Mouse (Mus musculus): Measurements from ENCODE around the gene Fgd2. TPM values are rescaled to one million over a fixed set of nuclear protein-coding genes. Genes with fewer than 3 reads are reported as not detected.

Gene Fgd2
- polyA plus RNA-seq, 1 experiment from 2014 or later: 12.3 TPM

DNA sequence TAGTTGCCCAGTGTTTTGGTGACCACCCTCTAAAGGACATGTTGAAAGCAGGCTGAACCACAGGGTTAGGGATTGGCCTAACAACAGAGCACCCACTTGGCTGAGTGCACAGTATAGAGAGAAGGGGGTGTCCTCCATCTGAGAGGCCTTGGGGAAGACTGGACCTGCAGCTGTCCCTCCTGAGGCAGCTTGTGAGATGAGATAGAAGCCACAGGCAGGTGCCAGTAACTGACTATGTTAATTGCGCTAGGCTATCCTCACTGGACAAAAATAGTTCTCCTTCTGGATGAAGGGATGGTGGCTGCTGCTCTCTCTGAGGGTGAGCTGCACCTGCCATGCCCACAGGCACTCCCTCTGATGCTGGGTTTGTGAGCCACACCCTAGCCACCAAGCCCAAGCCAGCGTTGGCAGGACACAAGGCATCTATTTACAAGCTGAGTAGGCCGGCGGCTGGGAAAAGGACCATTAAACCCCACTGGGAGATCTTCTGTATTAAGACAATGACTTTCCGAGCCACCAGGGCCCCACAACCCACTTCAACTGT is 49.2 kb downstream of the Fgd2 start:
- Histone ChIP-seq H3K36me3 (replicated peaks) (no peaks in the 10 kb centered on the region), H3K27ac (replicated peaks) (no peak overlapping the region), H3K4me3 (no peak overlapping the region), H3K4me1 (peaks cover 16% of the 10 kb centered on the region), H3K9me3 (no peaks in the 10 kb centered on the region), H3K27me3 (replicated peaks; ENCODE audit: low read depth, poor library complexity, severe bottlenecking) (peaks cover 15% of the 10 kb centered on the region)
- WGBS: 80% methylated on average over 5 of the region's 5 CpGs
- DNase-seq (ENCODE audit: low spot score): no peak

- Histone ChIP-seq H3K36me3 (replicated peaks) (no peaks in the 10 kb centered on the region), H3K27ac (replicated peaks) (no peak overlapping the region), H3K27me3 (replicated peaks; ENCODE audit: low read depth, poor library complexity, severe bottlenecking) (peaks cover 24% of the 10 kb centered on the region), H3K4me3 (no peak overlapping the region), H3K4me1 (peaks cover 26% of the 10 kb centered on the region), H3K9me3 (no peaks in the 10 kb centered on the region)
- WGBS: 35% methylated on average over 8 of the region's 8 CpGs
- DNase-seq (ENCODE audit: low spot score): no peak
Measured at GRCm38 (mm10) chr17:29411821-29412425, 51.2 kb downstream of the Fgd2 start.

DNA sequence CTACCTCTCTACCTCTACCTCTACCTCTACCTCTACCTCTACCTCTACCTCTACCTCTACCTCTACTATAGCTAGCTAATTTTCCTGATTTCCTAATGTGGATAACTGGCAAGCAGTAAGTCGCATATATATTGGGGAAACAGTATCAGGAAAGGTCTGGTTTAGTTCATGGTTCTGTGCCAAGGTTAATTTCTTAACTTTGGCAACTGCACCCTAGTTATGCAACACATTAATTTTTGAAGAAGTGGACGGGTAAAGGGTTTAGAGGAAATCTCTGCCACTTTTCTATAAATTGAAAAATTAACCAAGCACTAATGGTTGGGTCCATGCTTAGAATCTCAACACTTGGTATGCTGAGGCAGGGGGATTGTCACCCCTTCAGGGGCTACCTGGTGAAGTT is 53.9 kb downstream of the Fgd2 start:
- WGBS: 85% methylated on average over 2 of the region's 2 CpGs
- H3K9me3 ChIP-seq: no peaks in the 10 kb centered on the region
- H3K4me3 ChIP-seq: no peak overlapping the region
- H3K36me3 ChIP-seq (replicated peaks): no peaks in the 10 kb centered on the region
- peaks cover 31% of the 10 kb centered on the region for H3K27me3 ChIP-seq (replicated peaks; ENCODE audit: low read depth, poor library complexity, severe bottlenecking)
- peaks cover 39% of the 10 kb centered on the region for H3K4me1 ChIP-seq
- DNase-seq (ENCODE audit: low spot score): no peak
- H3K27ac ChIP-seq (replicated peaks): no peak overlapping the region

DNA sequence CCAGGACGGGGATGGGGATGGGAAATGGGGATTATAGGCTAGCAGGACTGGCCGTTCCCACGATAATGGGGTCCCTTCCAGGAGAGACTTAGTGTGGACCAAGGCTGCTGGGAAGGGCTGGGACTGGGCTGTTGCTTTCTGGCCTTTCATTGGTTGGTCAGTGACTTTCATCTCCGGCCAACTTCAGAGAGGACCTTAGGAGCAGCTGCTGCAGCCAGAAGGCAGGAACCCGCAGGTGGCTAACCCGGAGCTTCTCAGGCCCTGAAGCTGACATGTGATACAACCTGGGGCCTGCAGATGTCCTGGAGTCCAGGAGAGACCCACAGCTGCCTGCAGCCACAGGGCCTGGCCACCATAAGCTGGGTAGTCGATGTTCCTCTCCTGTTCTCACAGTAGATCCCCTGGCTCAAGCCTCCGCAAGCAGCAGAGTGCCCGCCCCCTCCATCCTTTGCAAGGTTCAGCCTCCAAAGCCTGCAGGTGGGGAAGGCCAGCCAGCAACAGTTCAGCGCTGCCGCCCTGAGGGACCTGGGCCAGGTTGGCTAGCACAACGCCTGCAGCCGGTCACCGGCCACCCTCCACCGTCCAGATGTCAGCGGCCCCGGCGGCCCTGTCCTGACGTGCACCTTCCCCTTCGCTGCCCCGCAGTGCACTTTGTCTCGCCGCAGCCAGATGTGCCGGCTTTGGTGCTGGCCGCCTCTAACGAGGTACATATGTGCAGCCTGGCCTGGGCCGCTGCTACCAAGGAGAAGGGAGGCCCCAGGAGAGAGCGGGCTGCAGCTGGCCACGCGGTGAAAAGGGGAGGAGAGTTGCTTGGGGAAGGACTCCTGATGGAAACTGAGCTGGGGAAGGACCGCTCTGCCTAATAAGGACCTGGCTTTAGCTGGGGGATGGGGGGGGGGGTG is 55.3 kb downstream of the Fgd2 start:
- Histone ChIP-seq H3K4me3 (peak overlapping the region; percentile 50), H3K27me3 (replicated peaks; ENCODE audit: low read depth, poor library complexity, severe bottlenecking) (peaks cover 35% of the 10 kb centered on the region), H3K27ac (replicated peaks) (peak overlapping the region; percentile 86), H3K36me3 (replicated peaks) (no peaks in the 10 kb centered on the region), H3K4me1 (peaks cover 47% of the 10 kb centered on the region), H3K9me3 (no peaks in the 10 kb centered on the region)
- peak; percentile 95 for DNase-seq (ENCODE audit: low spot score)
- 6% methylated on average over 31 of the region's 31 CpGs for WGBS

GRCm38 (mm10) chr17:29416757-29417156 is 56.0 kb downstream of the Fgd2 start:
- Histone ChIP-seq H3K27me3 (replicated peaks; ENCODE audit: low read depth, poor library complexity, severe bottlenecking) (peaks cover 35% of the 10 kb centered on the region), H3K36me3 (replicated peaks) (no peaks in the 10 kb centered on the region), H3K4me3 (peak overlapping the region; percentile 50), H3K27ac (replicated peaks) (peak overlapping the region; percentile 86), H3K9me3 (no peaks in the 10 kb centered on the region), H3K4me1 (peaks cover 47% of the 10 kb centered on the region)
- DNase-seq (ENCODE audit: low spot score): peak; percentile 42
- WGBS: 40% methylated on average over 5 of the region's 5 CpGs

DNA sequence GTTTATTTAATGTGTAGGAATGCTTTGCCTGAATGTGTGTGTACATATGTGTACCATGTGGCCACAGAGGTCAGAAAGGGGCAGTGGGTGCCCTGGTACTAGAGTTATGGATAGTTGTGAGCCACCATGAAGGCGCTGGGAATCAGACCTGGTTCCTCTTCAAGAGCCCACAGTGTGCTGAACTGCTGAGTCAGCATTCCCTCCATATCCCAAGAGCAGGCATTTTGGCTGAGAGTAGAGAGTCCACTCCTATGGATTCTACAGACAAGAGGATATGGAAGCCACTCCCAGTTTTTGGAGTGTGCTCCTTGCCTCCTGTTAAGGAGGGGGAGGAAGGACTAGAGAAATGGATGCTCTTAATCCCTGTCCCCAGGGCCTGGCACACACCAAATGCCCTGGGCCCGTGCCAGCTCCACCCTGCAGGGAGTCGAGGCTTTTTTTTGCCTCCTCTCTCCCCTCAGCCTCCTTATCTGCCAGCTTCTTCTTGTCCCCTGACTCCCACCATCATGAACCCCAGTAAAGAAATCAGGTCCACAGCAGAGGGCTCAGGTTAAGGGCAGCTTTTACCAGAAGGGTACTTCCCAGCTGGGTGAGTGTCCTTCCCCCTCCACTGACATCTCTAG is 58.2 kb downstream of the Fgd2 start:
- H3K36me3 ChIP-seq (replicated peaks): no peaks in the 10 kb centered on the region
- H3K27ac ChIP-seq (replicated peaks): no peak overlapping the region
- WGBS: 77% methylated on average over 3 of the region's 3 CpGs

GRCm38 (mm10) chr17:29419976-29420739 is 59.4 kb downstream of the Fgd2 start:
- WGBS: 81% methylated on average over 12 of the region's 12 CpGs
- DNase-seq (ENCODE audit: low spot score): no peak
- H3K36me3 ChIP-seq (replicated peaks): no peaks in the 10 kb centered on the region
- H3K27ac ChIP-seq (replicated peaks): no peak overlapping the region; the same call in 1 of the 2 replicates
- peaks cover 26% of the 10 kb centered on the region for H3K27me3 ChIP-seq (replicated peaks; ENCODE audit: low read depth, poor library complexity, severe bottlenecking)
- peaks cover 40% of the 10 kb centered on the region for H3K4me1 ChIP-seq
- no peak overlapping the region for H3K4me3 ChIP-seq
- no peaks in the 10 kb centered on the region for H3K9me3 ChIP-seq

More for the DNA sequence above, 58.2 kb downstream of the Fgd2 start:
- peaks cover 35% of the 10 kb centered on the region for H3K27me3 ChIP-seq (replicated peaks; ENCODE audit: low read depth, poor library complexity, severe bottlenecking)
- DNase-seq (ENCODE audit: low spot score): no peak
- H3K4me3 ChIP-seq: no peak overlapping the region
- H3K4me1 ChIP-seq: peaks cover 42% of the 10 kb centered on the region
- H3K9me3 ChIP-seq: no peaks in the 10 kb centered on the region

GRCm38 (mm10) chr17:29421319-29421718 is 60.6 kb downstream of the Fgd2 start:
- no peaks in the 10 kb centered on the region for H3K9me3 ChIP-seq
- H3K27ac ChIP-seq (replicated peaks): no peak overlapping the region
- peaks cover 14% of the 10 kb centered on the region for H3K27me3 ChIP-seq (replicated peaks; ENCODE audit: low read depth, poor library complexity, severe bottlenecking)
- DNase-seq (ENCODE audit: low spot score): no peak
- no peak overlapping the region for H3K4me3 ChIP-seq
- peaks cover 29% of the 10 kb centered on the region for H3K4me1 ChIP-seq
- H3K36me3 ChIP-seq (replicated peaks): no peaks in the 10 kb centered on the region
- WGBS: 74% methylated on average over 3 of the region's 3 CpGs

GRCm38 (mm10) chr17:29422337-29422736 is 61.6 kb downstream of the Fgd2 start:
- 84% methylated on average over 6 of the region's 6 CpGs for WGBS
- no peak for DNase-seq (ENCODE audit: low spot score)
- Histone ChIP-seq H3K27me3 (replicated peaks; ENCODE audit: low read depth, poor library complexity, severe bottlenecking) (0 out of 2 replicates have a peak, but pooled peaks cover 9% of the 10 kb centered on the region), H3K4me1 (peaks cover 19% of the 10 kb centered on the region; the same call in 1 of the 2 replicates), H3K9me3 (no peaks in the 10 kb centered on the region), H3K4me3 (no peak overlapping the region), H3K27ac (replicated peaks) (no peak overlapping the region), H3K36me3 (replicated peaks) (no peaks in the 10 kb centered on the region)

DNA sequence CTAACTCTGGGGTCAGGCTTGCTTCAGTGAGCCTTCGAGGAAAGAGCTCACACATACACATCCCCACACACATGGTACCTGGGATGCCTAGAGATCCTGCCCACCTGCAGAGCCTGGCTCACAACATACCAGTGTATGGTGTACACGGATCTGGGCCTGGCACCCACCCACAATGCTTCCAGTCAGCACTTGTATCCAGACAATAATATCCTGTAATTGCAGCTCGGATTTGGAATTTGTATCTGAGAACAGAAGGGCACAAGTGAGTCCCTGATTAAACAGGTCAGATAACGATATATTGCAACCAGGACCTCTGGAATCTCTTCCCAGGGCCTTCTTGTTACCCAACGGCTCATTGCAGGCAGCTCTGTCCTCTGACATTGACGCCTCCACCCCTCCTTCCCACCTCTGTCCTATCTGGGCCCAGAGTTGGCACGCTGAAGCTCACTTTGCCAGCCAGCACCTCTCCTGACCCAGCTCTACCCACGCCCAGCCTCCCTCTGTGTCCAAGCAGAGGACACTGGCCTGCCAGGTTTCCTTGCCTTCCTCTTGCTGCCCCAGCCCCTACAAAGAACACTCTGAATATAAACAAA is 62.3 kb downstream of the Fgd2 start:
- H3K27me3 ChIP-seq (replicated peaks; ENCODE audit: low read depth, poor library complexity, severe bottlenecking): 0 out of 2 replicates have a peak, but pooled peaks cover 9% of the 10 kb centered on the region
- H3K4me3 ChIP-seq: no peak overlapping the region
- H3K36me3 ChIP-seq (replicated peaks): no peaks in the 10 kb centered on the region
- no peaks in the 10 kb centered on the region for H3K9me3 ChIP-seq
- peaks cover 19% of the 10 kb centered on the region for H3K4me1 ChIP-seq
- no peak for DNase-seq (ENCODE audit: low spot score)
- H3K27ac ChIP-seq (replicated peaks): peak overlapping the region; percentile 44
- 85% methylated on average over 8 of the region's 8 CpGs for WGBS

GRCm38 (mm10) chr17:29423991-29424390 is 63.3 kb downstream of the Fgd2 start:
- WGBS: 82% methylated on average over 2 of the region's 2 CpGs
- no peak overlapping the region for H3K27ac ChIP-seq (replicated peaks)
- peaks cover 16% of the 10 kb centered on the region for H3K4me1 ChIP-seq
- no peak overlapping the region for H3K4me3 ChIP-seq
- H3K36me3 ChIP-seq (replicated peaks): no peaks in the 10 kb centered on the region
- no peaks in the 10 kb centered on the region for H3K9me3 ChIP-seq
- H3K27me3 ChIP-seq (replicated peaks; ENCODE audit: low read depth, poor library complexity, severe bottlenecking): 0 out of 2 replicates have a peak, but pooled peaks cover 4% of the 10 kb centered on the region
- DNase-seq (ENCODE audit: low spot score): no peak

Measured in embryonic facial prominence, embryonic 10.5 days (tissue).